Mouse (Mus musculus): ENCODE data around the gene Ptgir. TPM values are rescaled to one million over a fixed set of nuclear protein-coding genes. Genes with fewer than 3 reads are reported as not detected.

Ptgir gene
- polyA plus RNA-seq, 1 experiment = 11.3 TPM

DNA sequence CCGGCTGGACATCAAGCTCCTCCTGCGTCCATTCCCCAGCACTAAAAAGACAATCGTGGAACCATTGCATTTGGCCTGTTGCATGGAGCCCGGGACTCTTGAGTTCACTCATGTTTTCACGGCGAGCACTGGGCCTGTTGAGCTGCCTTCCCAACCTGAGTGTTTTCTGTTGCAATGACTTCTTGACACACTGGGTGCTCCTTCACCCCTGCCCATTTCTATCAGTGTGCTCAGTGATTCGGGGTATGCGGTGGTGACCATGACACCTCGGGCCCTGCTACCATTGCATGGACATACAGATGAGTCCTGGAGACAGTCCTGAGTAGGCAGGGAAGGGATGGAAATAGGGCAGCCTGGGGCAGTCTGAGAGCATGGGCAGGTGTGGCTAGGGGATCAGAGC lies 33.8 kb upstream of the Ptgir start:
- H3K27ac ChIP-seq (ENCODE audit: control insufficient read depth, insufficient read depth, low read length) = no peak overlapping the region
- peaks cover 20% of the 10 kb centered on the region for H3K4me1 ChIP-seq (replicated peaks; ENCODE audit: control insufficient read depth, insufficient read depth, low read length)
- WGBS = 97% methylated on average over 9 of the region's 9 CpGs
- TF ChIP-seq POLR2A (IDR thresholded peaks at IDR 0.05; ENCODE audit: control insufficient read depth, extremely low read depth, insufficient read depth, low read length, poor library complexity) = no peak
- TF ChIP-seq CTCF (IDR thresholded peaks at IDR 0.05; ENCODE audit: borderline replicate concordance, control insufficient read depth, extremely low read depth, insufficient read depth, low read length, poor library complexity) = no peak
- no peaks in the 10 kb centered on the region for H3K27me3 ChIP-seq (ENCODE audit: control insufficient read depth, insufficient read depth, low read length)
- no peak overlapping the region for H3K4me3 ChIP-seq (ENCODE audit: control insufficient read depth, insufficient read depth, low read length)
- peaks cover 47% of the 10 kb centered on the region for H3K36me3 ChIP-seq (ENCODE audit: control insufficient read depth, insufficient read depth, low read length)
- no peak for DNase-seq

DNA sequence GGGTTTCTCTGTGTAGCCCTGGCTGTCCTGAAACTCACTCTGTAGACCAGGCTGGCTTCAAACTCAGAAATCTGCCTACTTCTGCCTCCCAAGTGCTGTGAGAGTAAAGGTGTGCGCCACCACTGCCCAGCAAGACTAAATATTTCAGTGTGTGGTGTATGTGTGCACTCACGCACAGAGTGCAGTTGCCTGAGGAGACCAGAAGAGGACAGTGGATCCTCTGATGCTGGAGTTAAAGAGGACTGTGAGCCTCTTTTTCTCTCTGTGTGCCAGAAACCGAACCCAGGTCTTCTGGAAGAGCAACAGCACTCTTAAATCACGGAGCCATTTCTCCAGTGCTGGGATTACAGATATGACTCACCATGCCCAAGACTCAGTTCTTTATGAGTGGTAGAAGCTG lies 32.9 kb upstream of the Ptgir start:
- no peak for DNase-seq
- Histone ChIP-seq H3K27me3 (ENCODE audit: control insufficient read depth, insufficient read depth, low read length) (no peaks in the 10 kb centered on the region), H3K4me3 (ENCODE audit: control insufficient read depth, insufficient read depth, low read length) (no peak overlapping the region), H3K36me3 (ENCODE audit: control insufficient read depth, insufficient read depth, low read length) (peaks cover 37% of the 10 kb centered on the region), H3K27ac (ENCODE audit: control insufficient read depth, insufficient read depth, low read length) (no peak overlapping the region), H3K4me1 (replicated peaks; ENCODE audit: control insufficient read depth, insufficient read depth, low read length) (peaks cover 20% of the 10 kb centered on the region)
- no peak for TF ChIP-seq CTCF (IDR thresholded peaks at IDR 0.05; ENCODE audit: borderline replicate concordance, control insufficient read depth, extremely low read depth, insufficient read depth, low read length, poor library complexity)
- TF ChIP-seq POLR2A (IDR thresholded peaks at IDR 0.05; ENCODE audit: control insufficient read depth, extremely low read depth, insufficient read depth, low read length, poor library complexity) = no peak
- 94% methylated on average over 4 of the region's 4 CpGs for WGBS

DNA sequence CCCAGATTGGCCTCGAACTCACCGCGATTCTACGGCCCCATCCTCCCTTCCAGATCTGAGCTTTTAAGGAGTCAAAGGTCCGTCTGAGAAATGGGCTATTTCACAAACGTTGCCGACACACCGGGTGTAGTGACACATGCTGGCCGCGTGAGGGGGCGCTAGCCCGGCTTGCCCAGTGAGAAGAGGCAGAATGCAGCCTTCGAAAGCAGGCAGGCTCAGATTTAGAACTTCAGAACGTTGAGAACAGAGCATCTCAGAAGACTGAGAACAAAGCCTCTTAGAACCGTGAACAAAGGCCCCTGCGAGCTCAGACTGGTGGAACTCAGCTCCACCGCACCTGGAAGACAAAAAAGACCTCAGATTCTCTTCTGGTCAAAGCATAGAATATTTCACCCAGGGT lies 32.1 kb upstream of the Ptgir start:
- WGBS = 2% methylated on average over 17 of the region's 17 CpGs
- H3K27me3 ChIP-seq (ENCODE audit: control insufficient read depth, insufficient read depth, low read length) = no peaks in the 10 kb centered on the region
- DNase-seq = peak; percentile 82
- no peak overlapping the region; the same call in 1 of the 2 replicates for H3K27ac ChIP-seq (ENCODE audit: control insufficient read depth, insufficient read depth, low read length)
- H3K36me3 ChIP-seq (ENCODE audit: control insufficient read depth, insufficient read depth, low read length) = peaks cover 29% of the 10 kb centered on the region
- H3K4me1 ChIP-seq (replicated peaks; ENCODE audit: control insufficient read depth, insufficient read depth, low read length) = peaks cover 20% of the 10 kb centered on the region
- no peak overlapping the region for H3K4me3 ChIP-seq (ENCODE audit: control insufficient read depth, insufficient read depth, low read length)
- TF ChIP-seq POLR2A (IDR thresholded peaks at IDR 0.05; ENCODE audit: control insufficient read depth, extremely low read depth, insufficient read depth, low read length, poor library complexity) (no peak), CTCF (IDR thresholded peaks at IDR 0.05; ENCODE audit: borderline replicate concordance, control insufficient read depth, extremely low read depth, insufficient read depth, low read length, poor library complexity) (peak; percentile 88)

DNA sequence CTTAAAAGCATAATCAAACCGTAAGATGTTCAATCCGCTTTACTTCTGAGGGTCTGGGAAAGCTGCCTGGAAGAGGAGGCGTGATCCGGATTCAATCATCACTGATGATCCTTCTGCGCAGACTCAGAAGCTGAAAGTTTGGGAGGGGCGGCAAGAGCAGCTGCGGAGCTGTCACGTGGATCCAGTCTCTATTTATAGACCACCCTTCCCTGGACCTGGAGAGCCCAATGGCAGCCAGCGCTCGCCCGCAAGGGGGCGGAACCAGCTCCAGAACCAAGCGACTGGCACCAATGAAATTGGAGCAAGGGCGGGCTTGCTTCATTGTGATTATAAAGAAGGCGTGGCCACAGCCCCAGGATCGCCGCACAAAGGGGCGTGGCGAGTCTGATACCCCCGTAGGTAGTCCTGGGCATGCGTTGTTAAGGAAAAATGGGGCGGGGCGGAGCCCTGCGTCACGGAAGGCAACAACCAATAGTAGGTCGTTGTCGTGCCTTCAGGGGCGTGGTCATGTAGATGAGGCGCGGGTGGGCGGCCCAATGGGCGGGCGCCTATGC lies 31.5 kb upstream of the Ptgir start:
- peak; percentile 97 for DNase-seq
- Histone ChIP-seq H3K36me3 (ENCODE audit: control insufficient read depth, insufficient read depth, low read length) (peaks cover 23% of the 10 kb centered on the region), H3K4me1 (replicated peaks; ENCODE audit: control insufficient read depth, insufficient read depth, low read length) (peaks cover 20% of the 10 kb centered on the region), H3K4me3 (ENCODE audit: control insufficient read depth, insufficient read depth, low read length) (0 out of 2 replicates have a peak overlapping the region, but pooled peaks have one; percentile 1), H3K27ac (ENCODE audit: control insufficient read depth, insufficient read depth, low read length) (no peak overlapping the region), H3K27me3 (ENCODE audit: control insufficient read depth, insufficient read depth, low read length) (no peaks in the 10 kb centered on the region)
- TF ChIP-seq POLR2A (IDR thresholded peaks at IDR 0.05; ENCODE audit: control insufficient read depth, extremely low read depth, insufficient read depth, low read length, poor library complexity) (peak; percentile 49; the same call in 1 of the 2 replicates), CTCF (IDR thresholded peaks at IDR 0.05; ENCODE audit: borderline replicate concordance, control insufficient read depth, extremely low read depth, insufficient read depth, low read length, poor library complexity) (peak; percentile 50; the same call in 1 of the 2 replicates)
- under 1% methylated on average over 32 of the region's 33 CpGs for WGBS

DNA sequence AGATGAGACGGTGACA lies 31.2 kb upstream of the Ptgir start, which contains the start of gene Dact3:
Gene Dact3 (plus strand): TSS at position 8 of the 16 bp plus-strand sequence.
- H3K4me1 ChIP-seq (replicated peaks; ENCODE audit: control insufficient read depth, insufficient read depth, low read length) = peaks cover 20% of the 10 kb centered on the region
- H3K36me3 ChIP-seq (ENCODE audit: control insufficient read depth, insufficient read depth, low read length) = peaks cover 20% of the 10 kb centered on the region
- no peak for TF ChIP-seq CTCF (IDR thresholded peaks at IDR 0.05; ENCODE audit: borderline replicate concordance, control insufficient read depth, extremely low read depth, insufficient read depth, low read length, poor library complexity)
- TF ChIP-seq POLR2A (IDR thresholded peaks at IDR 0.05; ENCODE audit: control insufficient read depth, extremely low read depth, insufficient read depth, low read length, poor library complexity) = no peak
- H3K4me3 ChIP-seq (ENCODE audit: control insufficient read depth, insufficient read depth, low read length) = peak within 1 kb of the TSS; percentile 43
- 0% methylated on average over 1 of the region's 1 CpGs for WGBS
- DNase-seq = no peak
- H3K27me3 ChIP-seq (ENCODE audit: control insufficient read depth, insufficient read depth, low read length) = no peaks in the 10 kb centered on the region
- H3K27ac ChIP-seq (ENCODE audit: control insufficient read depth, insufficient read depth, low read length) = no peak within 1 kb of the TSS; the same call in 1 of the 2 replicates

DNA sequence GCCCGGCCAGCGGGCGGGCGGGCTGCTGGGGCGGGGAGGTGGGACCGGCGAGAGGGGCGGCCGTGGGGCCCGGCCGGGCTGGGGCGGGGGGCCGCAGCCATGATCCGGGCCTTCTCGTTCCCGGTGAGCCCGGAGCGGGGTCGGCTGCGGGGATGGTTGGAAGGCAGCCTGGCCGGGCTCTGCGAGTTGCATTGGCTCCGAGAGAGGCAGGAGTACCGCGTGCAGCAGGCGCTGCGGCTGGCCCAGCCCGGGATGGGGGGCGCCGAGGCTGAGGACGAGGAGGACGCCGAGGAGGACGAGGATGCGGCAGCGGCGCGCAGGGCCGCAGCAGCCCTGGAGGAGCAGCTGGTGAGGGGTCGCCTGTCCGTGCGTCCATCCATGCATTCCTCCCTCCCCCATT lies 31.0 kb upstream of the Ptgir start:
- H3K36me3 ChIP-seq (ENCODE audit: control insufficient read depth, insufficient read depth, low read length) = peaks cover 18% of the 10 kb centered on the region
- no peak for TF ChIP-seq POLR2A (IDR thresholded peaks at IDR 0.05; ENCODE audit: control insufficient read depth, extremely low read depth, insufficient read depth, low read length, poor library complexity)
- TF ChIP-seq CTCF (IDR thresholded peaks at IDR 0.05; ENCODE audit: borderline replicate concordance, control insufficient read depth, extremely low read depth, insufficient read depth, low read length, poor library complexity) = no peak
- peak overlapping the region; percentile 43 for H3K4me3 ChIP-seq (ENCODE audit: control insufficient read depth, insufficient read depth, low read length)
- no peaks in the 10 kb centered on the region for H3K27me3 ChIP-seq (ENCODE audit: control insufficient read depth, insufficient read depth, low read length)
- no peak overlapping the region for H3K27ac ChIP-seq (ENCODE audit: control insufficient read depth, insufficient read depth, low read length)
- under 1% methylated on average over 41 of the region's 42 CpGs for WGBS
- no peak for DNase-seq
- peaks cover 20% of the 10 kb centered on the region for H3K4me1 ChIP-seq (replicated peaks; ENCODE audit: control insufficient read depth, insufficient read depth, low read length)

DNA sequence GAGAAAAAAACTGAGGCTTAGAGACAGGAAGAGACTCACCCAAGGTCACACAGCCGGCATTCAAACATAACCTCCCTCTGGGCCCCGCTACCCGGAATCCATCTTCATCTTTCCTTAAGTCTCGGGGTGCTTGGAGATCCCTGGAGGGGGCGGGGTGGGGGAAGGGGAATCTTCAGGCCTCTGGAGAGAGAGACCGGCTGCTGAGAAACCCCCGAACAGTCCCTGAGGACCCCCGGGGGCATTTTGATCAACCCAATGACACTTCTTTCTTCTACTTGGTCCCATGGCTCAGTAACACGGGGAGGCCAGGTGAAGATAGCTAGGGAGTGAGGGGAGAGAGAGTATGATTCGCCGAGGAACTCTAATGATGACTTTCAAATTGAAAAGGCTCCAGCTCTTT lies 30.3 kb upstream of the Ptgir start:
- no peak overlapping the region for H3K27ac ChIP-seq (ENCODE audit: control insufficient read depth, insufficient read depth, low read length)
- TF ChIP-seq CTCF (IDR thresholded peaks at IDR 0.05; ENCODE audit: borderline replicate concordance, control insufficient read depth, extremely low read depth, insufficient read depth, low read length, poor library complexity) (no peak), POLR2A (IDR thresholded peaks at IDR 0.05; ENCODE audit: control insufficient read depth, extremely low read depth, insufficient read depth, low read length, poor library complexity) (no peak)
- H3K4me1 ChIP-seq (replicated peaks; ENCODE audit: control insufficient read depth, insufficient read depth, low read length) = peaks cover 20% of the 10 kb centered on the region
- no peak overlapping the region for H3K4me3 ChIP-seq (ENCODE audit: control insufficient read depth, insufficient read depth, low read length)
- DNase-seq = no peak
- peaks cover 13% of the 10 kb centered on the region for H3K36me3 ChIP-seq (ENCODE audit: control insufficient read depth, insufficient read depth, low read length)
- H3K27me3 ChIP-seq (ENCODE audit: control insufficient read depth, insufficient read depth, low read length) = no peaks in the 10 kb centered on the region
- 54% methylated on average over 11 of the region's 11 CpGs for WGBS

Data from thymus, adult 2 months (tissue).